Mouse (Mus musculus) layer of hippocampus, postnatal 10 days (tissue): Measurements from ENCODE around the gene Zfp704. TPM values are rescaled to one million over a fixed set of nuclear protein-coding genes. Genes with fewer than 3 reads are reported as not detected.

ENCODE experiments used
- DNase-seq, 2 experiments: peaks; one replicate each; pipeline ENCODE4 v3.0.0; 2021; ENCODE audit warnings: low spot score in 2 of 2
- total RNA-seq, 2 experiments: library from RNA; stranded (reverse); gene quantifications; 2 replicates each; pipeline ENCODE4 v1.2.3; 2021

The Zfp704 gene
- total RNA-seq, 2 experiments from 2014 or later = 48.3 to 48.8 TPM

- no peak for DNase-seq
Observed at GRCm38 (mm10) chr3:9562649-9563328, 47.1 kb downstream of the Zfp704 start.

GRCm38 (mm10) chr3:9557778-9558560 lies 51.9 kb downstream of the Zfp704 start:
- DNase-seq = no peak

- no peak for DNase-seq
Observed at GRCm38 (mm10) chr3:9556137-9556536, 53.7 kb downstream of the Zfp704 start.

- no peak for DNase-seq
Observed at GRCm38 (mm10) chr3:9554916-9555315, 55.0 kb downstream of the Zfp704 start.

GRCm38 (mm10) chr3:9552332-9552731 lies 57.6 kb downstream of the Zfp704 start:
- DNase-seq = no peak

- DNase-seq = no peak
Observed at GRCm38 (mm10) chr3:9550930-9551329, 59.0 kb downstream of the Zfp704 start.

GRCm38 (mm10) chr3:9549815-9550214 lies 60.1 kb downstream of the Zfp704 start:
- DNase-seq = no peak

GRCm38 (mm10) chr3:9548188-9548587 lies 61.7 kb downstream of the Zfp704 start:
- DNase-seq = no peak

GRCm38 (mm10) chr3:9546882-9547620 lies 62.8 kb downstream of the Zfp704 start:
- no peak for DNase-seq

GRCm38 (mm10) chr3:9544421-9544820 lies 65.5 kb downstream of the Zfp704 start:
- DNase-seq = no peak

GRCm38 (mm10) chr3:9543916-9544315 lies 66.0 kb downstream of the Zfp704 start:
- DNase-seq = no peak

- DNase-seq = no peak
Observed at GRCm38 (mm10) chr3:9543463-9543862, 66.4 kb downstream of the Zfp704 start.

GRCm38 (mm10) chr3:9541561-9541960 lies 68.3 kb downstream of the Zfp704 start:
- DNase-seq = no peak

- no peak for DNase-seq
Observed at GRCm38 (mm10) chr3:9538510-9538909, 71.4 kb downstream of the Zfp704 start.

- DNase-seq = no peak
Observed at GRCm38 (mm10) chr3:9537889-9538288, 72.0 kb downstream of the Zfp704 start.

- peak; percentile 32 to 58 for DNase-seq
Observed at GRCm38 (mm10) chr3:9530097-9530780, 79.6 kb downstream of the Zfp704 start.

GRCm38 (mm10) chr3:9524429-9524828 lies 85.5 kb downstream of the Zfp704 start:
- DNase-seq = no peak

- no peak for DNase-seq
Observed at GRCm38 (mm10) chr3:9523081-9523932, 86.6 kb downstream of the Zfp704 start.

- DNase-seq = no peak
Observed at GRCm38 (mm10) chr3:9522009-9522408, 87.9 kb downstream of the Zfp704 start.

- DNase-seq = no peak
Observed at GRCm38 (mm10) chr3:9520728-9521054, 89.2 kb downstream of the Zfp704 start.
